Mouse (Mus musculus) limb, embryonic 13.5 days (tissue): Measurements from ENCODE around the gene Mri1. TPM values are rescaled to one million over a fixed set of nuclear protein-coding genes. Genes with fewer than 3 reads are reported as not detected.

Experiments
- ATAC-seq: fragments of 200-750 bp; cut with Nextera tagmentation; 2 replicates; pipeline ENCODE4 v1.8.0; 2017; ENCODE audit warnings: low read depth, moderate number of reproducible peaks, moderate TSS enrichment; ENCODE audit not compliant: low FRiP score
- H3K27ac ChIP-seq: fragments of 300-500 bp; sonication (generic); 2 replicates; pipeline ENCODE4 v1.5.1; 2015; ENCODE audit warnings: inconsistent platforms, mild to moderate bottlenecking, moderate library complexity
- H3K27me3 ChIP-seq: fragments of 300-500 bp; sonication (generic); 2 replicates; pipeline ENCODE4 v1.6.1; 2015; ENCODE audit warnings: mild to moderate bottlenecking, inconsistent platforms
- H3K36me3 ChIP-seq: fragments of 300-500 bp; sonication (generic); 2 replicates; pipeline ENCODE4 v1.6.1; 2015; ENCODE audit warnings: inconsistent platforms, mild to moderate bottlenecking, moderate library complexity
- H3K4me1 ChIP-seq: fragments of 300-500 bp; sonication (generic); 2 replicates; pipeline ENCODE4 v1.6.1; 2015; ENCODE audit warnings: inconsistent platforms
- H3K4me2 ChIP-seq: fragments of 300-500 bp; sonication (generic); replicated peaks from 2 replicates; pipeline ENCODE4 v1.6.1; 2015; ENCODE audit warnings: inconsistent platforms, mild to moderate bottlenecking, moderate library complexity
- H3K4me3 ChIP-seq: fragments of 300-500 bp; sonication (generic); 2 replicates; pipeline ENCODE4 v1.5.1; 2015; ENCODE audit warnings: moderate library complexity, mild to moderate bottlenecking, inconsistent platforms
- H3K9ac ChIP-seq: fragments of 300-500 bp; sonication (generic); 2 replicates; pipeline ENCODE4 v1.6.1; 2015; ENCODE audit warnings: mild to moderate bottlenecking, inconsistent platforms
- H3K9me3 ChIP-seq: fragments of 300-500 bp; sonication (generic); 2 replicates; pipeline ENCODE4 v1.6.1; 2016; ENCODE audit warnings: inconsistent platforms
- WGBS: fragments of 180-500 bp; shearing (Covaris S2); methylation state at CpG from one replicate; pipeline ENCODE4 v1.1.7; 2015; 5-methylcytosine and 5-hydroxymethylcytosine counted together
- polyA plus RNA-seq: library from polyadenylated mRNA; unstranded; fragments of >200 nt; fragmentation: Nextera tagmentation; extraction: Ambion mirVana; gene quantifications from 2 replicates; pipeline ENCODE4 v1.2.1, GENCODE M21; 2015

Mri1 gene
- polyA plus RNA-seq, 1 experiment from 2014 or later = 70.9 TPM

GRCm38 (mm10) chr8:84269950-84270773 is 13.0 kb upstream of the Mri1 start, which contains the start of gene Ccdc130:
TSS of gene Ccdc130 (minus strand) at chr8:84270380.
- peak; percentile 99 for ATAC-seq

GRCm38 (mm10) chr8:84261098-84261497 is 4.0 kb upstream of the Mri1 start:
- Histone ChIP-seq H3K4me3 (no peak overlapping the region), H3K27ac (no peak overlapping the region), H3K9me3 (no peaks in the 10 kb centered on the region), H3K27me3 (no peaks in the 10 kb centered on the region), H3K4me2 (no peak overlapping the region), H3K4me1 (peaks cover 11% of the 10 kb centered on the region), H3K36me3 (peaks cover 81% of the 10 kb centered on the region), H3K9ac (no peak overlapping the region)
- 87% methylated on average over 4 of the region's 4 CpGs for WGBS
- ATAC-seq = no peak

More at GRCm38 (mm10) chr8:84269950-84270773, 13.0 kb upstream of the Mri1 start, which contains the start of gene Ccdc130:
- WGBS = under 1% methylated on average over 44 of the region's 44 CpGs
- Histone ChIP-seq H3K4me1 (peaks cover 8% of the 10 kb centered on the region), H3K36me3 (peaks cover 23% of the 10 kb centered on the region), H3K27ac (no peak within 1 kb of the TSS), H3K9ac (peak within 1 kb of the TSS; percentile 84), H3K4me3 (peak within 1 kb of the TSS; percentile 77), H3K27me3 (no peaks in the 10 kb centered on the region), H3K9me3 (no peaks in the 10 kb centered on the region), H3K4me2 (peak within 1 kb of the TSS; percentile 91)

- ATAC-seq = 0 out of 2 replicates have a peak, but pooled peaks have one; percentile 2
- H3K9ac ChIP-seq = peak overlapping the region; percentile 86
- peak overlapping the region; percentile 94 for H3K4me2 ChIP-seq
- 10% methylated on average over 6 of the region's 6 CpGs for WGBS
- peaks cover 73% of the 10 kb centered on the region for H3K36me3 ChIP-seq
- H3K27ac ChIP-seq = peak overlapping the region; percentile 95
- peak overlapping the region; percentile 85 for H3K4me3 ChIP-seq
- H3K9me3 ChIP-seq = no peaks in the 10 kb centered on the region
- peaks cover 16% of the 10 kb centered on the region for H3K4me1 ChIP-seq
- H3K27me3 ChIP-seq = no peaks in the 10 kb centered on the region
These were observed 686 bp downstream of the Mri1 start for GRCm38 (mm10) chr8:84256458-84256821.

GRCm38 (mm10) chr8:84255858-84256257 is 1.3 kb downstream of the Mri1 start:
- no peaks in the 10 kb centered on the region for H3K27me3 ChIP-seq
- peak overlapping the region; percentile 85 for H3K4me3 ChIP-seq
- 0 out of 2 replicates have a peak overlapping the region, but pooled peaks have one; percentile 86 for H3K9ac ChIP-seq
- H3K36me3 ChIP-seq = peaks cover 73% of the 10 kb centered on the region
- no peaks in the 10 kb centered on the region for H3K9me3 ChIP-seq
- H3K4me1 ChIP-seq = peaks cover 16% of the 10 kb centered on the region
- H3K27ac ChIP-seq = peak overlapping the region; percentile 58; the same call in 1 of the 2 replicates
- 77% methylated on average over 3 of the region's 3 CpGs for WGBS
- peak overlapping the region; percentile 94 for H3K4me2 ChIP-seq
- ATAC-seq = no peak

GRCm38 (mm10) chr8:84249257-84250170 is 7.6 kb downstream of the Mri1 start, which contains the start of gene D8Ertd738e:
TSS of gene D8Ertd738e (minus strand) at chr8:84249719.
- peak within 1 kb of the TSS; percentile 90 for H3K4me3 ChIP-seq
- H3K4me1 ChIP-seq = peaks cover 9% of the 10 kb centered on the region
- 3% methylated on average over 52 of the region's 52 CpGs for WGBS
- H3K36me3 ChIP-seq = peaks cover 75% of the 10 kb centered on the region
- no peaks in the 10 kb centered on the region for H3K9me3 ChIP-seq
- H3K4me2 ChIP-seq = peak within 1 kb of the TSS; percentile 82
- H3K27me3 ChIP-seq = no peaks in the 10 kb centered on the region
- ATAC-seq = peak; percentile 94
- peak within 1 kb of the TSS; percentile 81 for H3K27ac ChIP-seq
- H3K9ac ChIP-seq = peak within 1 kb of the TSS; percentile 89

- no peak overlapping the region for H3K4me3 ChIP-seq
These were observed 15.3 kb downstream of the Mri1 start for GRCm38 (mm10) chr8:84241821-84242220.

GRCm38 (mm10) chr8:84241167-84241566 is 16.0 kb downstream of the Mri1 start:
- whole genome bisulfite sequencing = 48% methylated on average over 6 of the region's 6 CpGs
- Histone ChIP-seq H3K27ac (no peak overlapping the region; the same call in 1 of the 2 replicates), H3K4me2 (no peak overlapping the region)

More at GRCm38 (mm10) chr8:84241821-84242220, 15.3 kb downstream of the Mri1 start:
- 60% methylated on average over 2 of the region's 2 CpGs for WGBS
- Histone ChIP-seq H3K27ac (peak overlapping the region; percentile 22; the same call in 1 of the 2 replicates), H3K4me1 (peaks cover 7% of the 10 kb centered on the region; the same call in 1 of the 2 replicates), H3K4me2 (no peak overlapping the region), H3K36me3 (peaks cover 28% of the 10 kb centered on the region), H3K9ac (peak overlapping the region; percentile 35; the same call in 1 of the 2 replicates), H3K27me3 (no peaks in the 10 kb centered on the region), H3K9me3 (no peaks in the 10 kb centered on the region)
- no peak for ATAC-seq

GRCm38 (mm10) chr8:84237542-84238229 is 19.4 kb downstream of the Mri1 start:
- H3K4me3 ChIP-seq = peak overlapping the region; percentile 90
- no peaks in the 10 kb centered on the region for H3K27me3 ChIP-seq
- H3K4me2 ChIP-seq = peak overlapping the region; percentile 71
- H3K27ac ChIP-seq = peak overlapping the region; percentile 82
- H3K36me3 ChIP-seq = peaks cover 22% of the 10 kb centered on the region
- peak overlapping the region; percentile 66 for H3K9ac ChIP-seq
- H3K9me3 ChIP-seq = no peaks in the 10 kb centered on the region
- 16% methylated on average over 19 of the region's 19 CpGs for WGBS
- peaks cover 25% of the 10 kb centered on the region for H3K4me1 ChIP-seq
- ATAC-seq = no peak

More at GRCm38 (mm10) chr8:84241167-84241566, 16.0 kb downstream of the Mri1 start:
- Histone ChIP-seq H3K9ac (no peak overlapping the region), H3K27me3 (no peaks in the 10 kb centered on the region), H3K9me3 (no peaks in the 10 kb centered on the region), H3K36me3 (peaks cover 22% of the 10 kb centered on the region), H3K4me1 (peaks cover 9% of the 10 kb centered on the region), H3K4me3 (no peak overlapping the region)
- no peak for ATAC-seq

GRCm38 (mm10) chr8:84236998-84237473 is 20.1 kb downstream of the Mri1 start, which contains the start of gene Zswim4:
TSS of gene Zswim4 (minus strand) at chr8:84237055.
- Histone ChIP-seq H3K27me3 (no peaks in the 10 kb centered on the region), H3K9me3 (no peaks in the 10 kb centered on the region), H3K27ac (peak within 1 kb of the TSS; percentile 82), H3K4me2 (peak within 1 kb of the TSS; percentile 91), H3K4me1 (peaks cover 25% of the 10 kb centered on the region), H3K4me3 (peak within 1 kb of the TSS; percentile 90), H3K36me3 (peaks cover 29% of the 10 kb centered on the region), H3K9ac (peak within 1 kb of the TSS; percentile 96)
- peak; percentile 98 for ATAC-seq
- under 1% methylated on average over 35 of the region's 35 CpGs for WGBS

GRCm38 (mm10) chr8:84236410-84236997 is 20.6 kb downstream of the Mri1 start:
- WGBS = 0% methylated on average over 26 of the region's 30 CpGs
- peak; percentile 13 for ATAC-seq
- Histone ChIP-seq H3K27me3 (no peaks in the 10 kb centered on the region), H3K4me3 (peak overlapping the region; percentile 90), H3K27ac (peak overlapping the region; percentile 55), H3K9me3 (no peaks in the 10 kb centered on the region), H3K4me2 (peak overlapping the region; percentile 91), H3K4me1 (peaks cover 25% of the 10 kb centered on the region), H3K36me3 (peaks cover 34% of the 10 kb centered on the region), H3K9ac (peak overlapping the region; percentile 96)
